Mouse (Mus musculus): ENCODE measurements around the gene Foxq1.

The Foxq1 gene

DNA sequence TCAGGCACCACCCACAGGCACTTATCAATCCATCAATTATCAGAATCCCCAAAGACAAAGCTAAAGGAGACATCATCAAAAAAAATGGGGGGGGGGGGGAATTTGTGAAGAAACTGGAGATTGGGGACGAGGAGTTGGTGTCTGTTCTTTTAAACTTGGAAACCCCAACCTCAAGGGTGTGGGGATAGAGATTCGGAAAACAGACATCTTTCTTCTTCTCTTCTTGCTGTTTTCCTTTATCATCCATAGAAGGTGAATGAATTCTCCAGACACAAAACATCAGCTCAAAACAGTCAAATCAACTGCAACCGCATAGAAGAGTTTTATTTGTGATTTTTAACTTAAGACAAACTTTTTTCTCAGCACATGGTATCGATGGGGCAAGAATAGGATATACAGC lies at the start of gene Foxq1:
Foxq1 (plus strand) TSS at position 301 of the 400 bp plus-strand sequence.
- no peak for DNase-seq (ENCODE audit: low read depth, low spot score)

DNA sequence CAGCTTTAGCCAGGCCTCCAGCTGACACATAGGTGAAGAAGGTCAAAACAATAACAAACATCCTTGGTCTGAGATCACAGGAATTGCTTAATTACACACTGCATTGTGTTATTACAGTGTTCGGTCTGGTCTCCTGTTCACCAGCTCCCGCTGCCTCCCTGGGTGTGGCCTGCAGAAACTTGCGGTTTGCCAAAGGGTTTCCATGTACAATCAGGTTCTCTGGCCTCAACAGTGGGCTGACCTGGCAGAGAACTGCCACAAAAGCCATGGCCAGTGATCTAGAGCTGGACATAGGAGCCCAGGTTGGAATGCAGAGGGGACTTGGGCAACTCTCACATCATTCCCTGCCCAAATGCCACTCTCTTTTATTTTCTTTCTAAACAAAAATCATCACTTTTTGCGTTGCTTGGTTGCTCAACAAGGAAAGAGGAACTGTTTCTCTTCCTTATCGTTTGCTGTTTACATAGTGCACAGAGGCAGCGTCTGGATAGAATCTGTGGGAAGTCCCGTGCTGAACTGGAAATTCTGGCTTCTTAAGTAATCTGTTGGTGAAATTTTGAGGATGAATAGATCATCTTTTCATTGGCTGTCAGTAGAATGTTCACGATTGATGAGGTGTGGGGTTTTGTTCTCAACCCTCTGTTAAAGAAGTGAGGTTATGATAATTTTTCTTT lies 49.3 kb upstream of the Foxq1 start:
- DNase-seq (ENCODE audit: low read depth, low spot score), result no peak

DNA sequence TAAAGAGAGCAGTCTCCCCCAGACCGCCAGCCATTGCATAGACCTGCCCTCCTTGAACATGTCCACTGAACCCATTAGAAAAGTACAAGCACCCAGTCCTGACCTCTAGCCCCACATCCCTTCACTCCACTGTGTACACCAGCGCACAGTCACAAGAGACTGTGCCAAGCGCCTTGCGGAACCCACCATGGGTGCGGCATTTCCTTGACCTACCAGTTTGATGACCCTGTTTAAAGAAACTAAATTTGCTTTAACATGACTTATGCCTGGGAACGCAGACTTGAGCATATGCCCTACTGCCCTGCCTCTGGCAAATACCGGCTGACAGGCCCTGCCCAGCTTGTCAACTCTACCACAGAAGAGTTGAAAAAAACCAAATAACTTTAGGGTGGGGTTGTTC lies 40.7 kb upstream of the Foxq1 start:
- DNase-seq (ENCODE audit: low read depth, low spot score), result no peak

DNA sequence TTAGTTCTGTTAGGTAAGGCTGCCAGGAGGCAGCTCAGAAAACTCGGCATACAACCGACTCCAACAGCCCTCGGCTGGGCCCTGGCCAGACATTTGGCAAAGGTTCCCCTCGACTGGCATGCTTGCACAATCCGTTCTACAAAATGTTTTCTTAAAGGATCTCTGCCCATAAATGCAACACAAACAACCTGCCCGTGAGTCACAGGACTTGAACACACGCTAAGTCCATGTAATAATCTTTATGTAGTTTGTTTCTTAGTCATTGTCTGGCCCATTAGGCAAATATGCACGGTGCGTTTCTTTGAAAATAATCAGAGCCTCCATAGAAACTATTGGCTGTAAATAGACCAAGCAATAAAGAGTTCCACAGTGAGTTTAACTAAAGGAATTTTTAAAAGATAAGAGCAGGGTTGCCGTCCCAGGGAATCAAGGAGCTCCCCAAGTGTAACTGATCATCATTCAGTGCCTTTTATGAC lies 37.5 kb upstream of the Foxq1 start:
- no peak for DNase-seq (ENCODE audit: low read depth, low spot score)

DNA sequence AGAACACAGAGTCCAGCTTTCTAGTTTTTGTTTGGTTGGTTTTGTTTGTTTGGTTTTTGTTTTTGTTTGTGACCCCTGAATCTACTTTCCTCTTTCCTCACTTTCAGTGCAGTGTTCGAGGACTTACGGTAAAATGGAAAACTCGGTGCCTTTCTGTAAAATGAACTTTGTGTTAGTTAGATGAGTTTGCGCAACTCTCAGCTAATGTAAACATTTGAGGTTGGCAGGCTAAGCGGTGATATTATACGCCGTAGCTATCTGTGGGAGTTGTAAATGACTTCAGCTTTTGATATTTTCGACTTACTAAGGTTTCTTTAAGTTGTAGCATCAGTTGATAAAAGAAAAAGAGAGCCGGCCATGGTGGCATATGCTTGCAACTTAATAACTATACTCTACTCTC lies 37.0 kb upstream of the Foxq1 start:
- DNase-seq (ENCODE audit: low read depth, low spot score), result no peak

DNA sequence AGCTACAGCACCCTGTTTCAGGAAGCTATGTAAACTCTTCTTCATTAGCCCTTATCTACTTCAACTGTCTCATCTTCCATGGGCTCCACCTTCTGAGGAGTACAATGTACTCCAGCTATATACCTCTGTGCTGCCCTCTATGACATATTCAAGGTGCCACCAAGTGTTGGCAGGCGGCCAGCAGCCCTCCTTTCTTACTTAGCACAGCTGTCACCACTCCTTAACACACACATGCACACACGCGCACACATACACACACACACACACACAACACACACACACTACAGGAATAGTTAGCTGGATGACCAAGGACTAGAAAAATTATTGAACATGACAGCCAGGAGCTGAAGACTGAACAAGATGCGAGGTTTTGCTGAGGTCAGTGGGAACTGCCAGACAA lies 31.0 kb upstream of the Foxq1 start:
- no peak for DNase-seq (ENCODE audit: low read depth, low spot score)

DNA sequence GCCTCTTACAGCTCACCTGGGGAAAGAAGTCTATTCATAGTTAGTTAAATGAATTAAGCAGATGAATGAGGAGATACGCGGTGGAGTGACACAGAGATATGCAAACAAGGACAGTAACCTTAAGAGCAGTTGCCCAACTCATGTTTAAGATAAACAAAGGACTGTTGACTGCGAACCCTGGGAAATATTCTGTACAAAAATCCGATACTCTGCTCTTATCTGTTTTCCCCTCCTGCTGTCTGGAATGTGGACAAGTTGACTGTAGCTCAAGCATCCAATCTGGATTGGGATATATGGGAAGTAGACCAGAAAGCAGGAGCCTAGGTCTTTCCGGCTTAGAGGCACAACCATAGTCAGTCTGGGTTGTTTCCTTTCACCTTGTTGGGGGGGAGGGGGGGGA lies 24.7 kb upstream of the Foxq1 start:
- DNase-seq (ENCODE audit: low read depth, low spot score), result no peak

DNA sequence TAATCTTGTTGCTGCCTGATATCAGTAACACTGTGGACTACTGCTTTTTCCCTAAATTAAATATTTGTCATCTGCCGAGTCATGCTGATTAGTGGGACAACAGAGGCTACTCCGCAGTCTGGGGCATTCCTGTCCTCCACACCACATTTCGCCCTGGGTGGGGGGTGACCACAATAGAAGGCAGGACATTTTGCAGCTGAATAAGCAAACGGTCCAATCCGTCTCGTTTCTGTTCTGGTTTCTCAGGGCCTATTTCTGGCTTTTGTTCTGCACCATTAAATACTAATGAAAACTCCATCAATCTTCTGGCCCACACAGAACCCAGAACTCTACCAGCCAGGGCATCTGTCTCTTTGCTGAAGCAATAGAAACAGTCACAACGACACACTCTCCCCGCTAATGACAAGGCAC lies 24.3 kb upstream of the Foxq1 start:
- DNase-seq (ENCODE audit: low read depth, low spot score), result no peak

DNA sequence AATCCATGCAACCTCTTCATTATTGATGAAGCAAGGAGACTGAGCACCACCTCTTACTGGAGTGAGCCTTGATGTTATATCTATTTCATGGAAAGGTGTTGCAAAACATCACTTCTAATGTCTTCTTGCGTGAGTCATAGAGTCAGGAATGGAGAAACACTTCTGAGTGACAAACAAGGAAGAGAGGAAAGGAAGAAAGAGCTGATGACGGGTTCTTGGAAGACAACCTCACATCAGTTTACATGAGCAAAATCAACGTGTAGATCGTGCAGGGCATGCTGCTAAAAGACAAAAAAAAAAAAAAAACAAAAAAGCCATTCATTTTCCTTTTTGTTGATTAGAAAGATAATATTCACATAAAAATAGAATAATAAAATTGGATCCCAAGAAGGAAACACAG lies 21.2 kb upstream of the Foxq1 start:
- DNase-seq (ENCODE audit: low read depth, low spot score), result no peak

DNA sequence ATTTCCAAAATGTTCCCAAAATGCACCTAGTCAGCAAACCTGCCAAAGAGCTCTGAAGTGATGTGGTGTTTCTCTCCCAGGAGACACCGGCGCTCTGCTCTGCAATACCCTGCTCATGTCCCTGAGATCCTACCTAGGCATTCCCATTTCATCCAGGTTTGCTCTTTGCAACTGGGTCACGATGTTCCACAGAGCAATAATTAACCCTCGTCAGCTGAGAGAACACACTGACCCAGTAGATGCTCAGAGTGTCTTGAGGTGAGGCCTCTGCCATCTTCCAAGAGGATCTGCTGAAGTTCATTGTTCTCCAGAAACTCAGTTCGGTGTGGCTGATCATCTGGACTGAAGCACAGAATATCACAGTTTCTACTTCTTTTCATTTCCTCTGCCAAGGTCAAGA lies 12.9 kb upstream of the Foxq1 start:
- no peak for DNase-seq (ENCODE audit: low read depth, low spot score)

DNA sequence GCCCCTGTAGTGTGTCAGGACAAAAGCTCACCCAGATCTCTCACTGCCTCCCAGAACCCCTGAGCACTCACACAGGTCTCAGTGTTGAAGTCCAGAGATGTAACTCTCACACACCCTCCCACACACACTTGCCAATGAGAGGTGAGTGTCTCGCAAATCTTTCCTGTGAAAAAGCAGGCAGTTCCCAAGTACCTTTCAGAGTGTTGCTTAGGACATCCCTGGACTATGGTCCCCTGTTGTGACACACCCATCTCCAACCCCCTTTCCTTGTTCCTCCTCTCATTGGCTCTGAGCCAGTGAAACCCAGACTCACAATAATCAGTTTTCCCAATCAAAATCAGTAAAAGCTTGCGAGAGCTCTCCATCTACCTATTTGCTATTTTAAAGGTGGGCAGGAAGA lies 9.2 kb upstream of the Foxq1 start:
- DNase-seq (ENCODE audit: low read depth, low spot score), result no peak

DNA sequence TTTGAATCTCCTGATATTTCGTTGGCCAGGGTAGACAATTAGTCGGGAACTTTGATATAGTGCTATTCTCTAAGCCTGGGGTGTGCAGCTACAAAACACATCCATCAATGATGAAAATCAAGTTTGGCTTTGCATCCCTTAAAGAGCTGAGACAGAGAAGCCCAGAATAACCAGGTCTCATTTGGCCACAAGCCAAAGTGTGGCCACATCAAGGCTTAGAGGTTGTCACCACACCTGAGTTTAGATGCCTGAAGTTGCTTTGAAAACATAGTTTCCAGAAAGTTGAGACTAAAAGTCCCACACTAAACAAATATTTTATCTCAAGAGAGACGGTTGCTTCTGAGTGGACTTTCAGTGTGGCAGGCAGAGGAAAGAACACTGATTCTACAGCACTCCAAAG lies 8.7 kb upstream of the Foxq1 start:
- DNase-seq (ENCODE audit: low read depth, low spot score), result no peak

DNA sequence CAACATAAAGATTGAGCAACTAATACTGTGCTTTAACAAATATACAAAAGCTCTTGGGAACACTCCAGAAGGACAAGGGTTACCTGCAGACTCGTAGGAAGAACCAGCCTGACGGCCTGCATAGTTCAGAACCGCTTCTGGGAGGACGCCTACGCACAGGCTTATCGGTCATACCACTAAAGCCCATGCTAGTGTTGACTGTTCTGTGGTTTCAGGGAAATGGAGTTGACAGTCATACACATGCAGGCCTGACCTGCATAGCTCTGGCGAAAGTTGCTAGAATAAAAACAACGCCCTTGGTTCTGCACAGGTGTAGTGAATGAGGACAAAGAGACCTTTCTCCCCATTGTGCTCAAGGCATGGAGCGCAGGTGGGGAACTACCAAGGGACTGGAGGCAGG lies 8.3 kb upstream of the Foxq1 start:
- no peak for DNase-seq (ENCODE audit: low read depth, low spot score)

DNA sequence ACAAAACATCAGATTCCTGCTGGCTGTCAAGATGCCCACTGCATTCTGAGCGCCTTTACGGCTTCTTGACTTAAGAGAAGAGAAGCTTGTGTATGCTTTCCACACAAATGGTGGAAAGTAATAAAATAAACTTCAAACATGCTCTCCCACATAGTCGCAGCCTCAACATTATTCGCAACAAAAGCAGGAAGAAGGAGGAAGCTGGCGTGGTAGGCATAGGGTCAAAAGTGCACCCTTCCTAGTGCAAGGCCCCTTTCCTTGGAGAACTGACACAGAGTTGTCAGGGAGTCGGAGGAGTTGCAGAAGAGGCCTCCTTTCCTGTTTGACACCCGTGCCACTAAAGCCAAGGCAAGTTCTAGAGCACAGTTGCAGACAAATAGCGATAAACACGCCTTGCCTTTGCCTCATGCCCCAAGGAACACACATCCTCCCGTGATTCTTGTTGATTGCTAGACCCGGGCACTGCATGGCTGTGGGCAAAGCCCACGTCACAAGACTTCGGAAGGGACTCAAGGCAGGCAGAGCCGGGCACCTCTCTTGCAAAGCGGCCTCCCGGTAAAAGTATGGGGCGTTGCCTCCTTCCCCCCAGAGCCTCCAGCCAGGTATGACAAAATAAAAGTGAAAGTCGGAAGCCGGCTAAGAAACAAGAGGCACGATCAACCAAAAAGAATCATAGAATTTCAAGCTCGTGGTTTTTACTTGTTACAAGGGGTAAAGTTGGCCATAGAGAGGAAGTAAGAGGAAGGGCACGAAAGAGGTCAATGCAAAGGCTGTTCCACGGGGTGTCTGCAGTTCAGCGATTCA lies 1.2 kb downstream of the Foxq1 start:
- DNase-seq (ENCODE audit: low read depth, low spot score), result no peak

DNA sequence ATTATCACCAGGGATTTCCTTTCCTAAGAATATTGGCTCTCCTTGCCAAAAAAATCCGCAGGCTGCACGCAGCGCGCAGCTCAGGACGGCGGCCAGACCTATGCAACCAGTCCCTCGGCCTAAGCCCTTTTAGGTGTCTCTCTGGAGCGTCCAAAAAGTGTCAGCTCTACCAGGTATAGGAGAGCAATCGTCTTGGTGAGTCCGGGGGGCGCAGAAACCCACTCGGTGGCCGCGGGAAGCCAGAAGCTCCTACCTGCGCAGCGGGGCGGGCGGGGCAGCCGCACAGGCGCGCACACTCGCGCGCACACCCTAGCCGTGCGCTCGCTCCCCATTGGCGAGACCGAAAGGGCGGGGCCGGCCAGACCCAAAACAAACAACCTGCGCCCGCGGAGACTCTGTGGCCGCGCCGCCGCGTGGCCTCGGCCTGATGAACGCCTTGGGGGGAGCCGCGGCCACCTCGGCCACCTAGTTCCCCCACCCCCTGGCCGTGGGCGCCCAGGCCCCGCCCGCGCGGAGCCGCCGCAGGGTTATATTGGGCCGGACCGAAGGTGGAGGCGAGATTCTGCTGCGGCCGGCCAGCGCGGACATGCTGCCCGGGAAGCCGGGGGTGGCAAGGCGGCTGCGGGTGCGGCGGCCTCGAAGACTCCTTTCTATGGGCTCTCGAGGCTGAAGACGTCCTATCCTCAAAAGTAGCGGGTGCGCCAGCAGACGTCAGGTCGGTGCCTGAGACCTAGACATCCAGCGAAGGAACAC lies 2.0 kb downstream of the Foxq1 start:
- DNase-seq (ENCODE audit: low read depth, low spot score), result peak; percentile 49

DNA sequence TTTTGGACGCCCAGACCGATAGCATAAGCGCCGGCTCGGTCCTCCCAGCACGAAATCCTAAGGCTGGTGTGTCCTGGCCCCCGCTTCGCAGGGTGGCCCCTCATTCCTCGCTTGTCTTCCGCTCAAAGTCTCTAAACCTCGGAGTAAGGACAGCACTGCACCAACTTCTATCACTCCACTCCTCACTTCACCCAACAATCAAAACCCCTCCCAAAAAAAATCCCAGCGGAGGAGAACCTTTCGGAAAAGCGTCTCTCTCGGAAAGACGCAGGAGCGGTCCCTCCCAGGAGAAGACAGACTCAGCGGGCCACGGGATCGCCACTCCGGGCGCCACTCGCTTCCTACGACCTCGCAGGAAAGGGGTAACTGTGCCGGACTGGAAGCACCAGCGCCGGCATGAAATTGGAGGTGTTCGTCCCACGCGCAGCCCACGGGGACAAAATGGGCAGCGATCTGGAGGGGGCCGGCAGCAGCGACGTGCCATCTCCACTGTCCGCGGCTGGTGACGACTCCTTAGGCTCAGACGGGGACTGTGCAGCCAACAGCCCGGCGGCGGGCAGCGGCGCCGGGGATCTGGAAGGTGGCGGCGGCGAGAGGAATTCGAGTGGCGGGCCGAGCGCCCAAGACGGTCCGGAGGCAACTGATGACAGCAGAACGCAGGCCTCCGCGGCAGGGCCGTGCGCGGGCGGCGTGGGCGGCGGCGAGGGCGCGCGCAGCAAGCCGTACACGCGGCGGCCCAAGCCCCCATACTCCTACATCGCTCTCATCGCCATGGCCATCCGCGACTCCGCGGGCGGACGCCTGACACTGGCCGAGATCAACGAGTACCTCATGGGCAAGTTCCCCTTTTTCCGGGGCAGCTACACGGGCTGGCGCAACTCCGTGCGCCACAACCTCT lies 2.8 kb downstream of the Foxq1 start, which contains the start of gene A530084C06Rik:
A530084C06Rik (minus strand) TSS at position 813 of the 898 bp plus-strand sequence.
- peak; percentile 11 for DNase-seq (ENCODE audit: low read depth, low spot score)

DNA sequence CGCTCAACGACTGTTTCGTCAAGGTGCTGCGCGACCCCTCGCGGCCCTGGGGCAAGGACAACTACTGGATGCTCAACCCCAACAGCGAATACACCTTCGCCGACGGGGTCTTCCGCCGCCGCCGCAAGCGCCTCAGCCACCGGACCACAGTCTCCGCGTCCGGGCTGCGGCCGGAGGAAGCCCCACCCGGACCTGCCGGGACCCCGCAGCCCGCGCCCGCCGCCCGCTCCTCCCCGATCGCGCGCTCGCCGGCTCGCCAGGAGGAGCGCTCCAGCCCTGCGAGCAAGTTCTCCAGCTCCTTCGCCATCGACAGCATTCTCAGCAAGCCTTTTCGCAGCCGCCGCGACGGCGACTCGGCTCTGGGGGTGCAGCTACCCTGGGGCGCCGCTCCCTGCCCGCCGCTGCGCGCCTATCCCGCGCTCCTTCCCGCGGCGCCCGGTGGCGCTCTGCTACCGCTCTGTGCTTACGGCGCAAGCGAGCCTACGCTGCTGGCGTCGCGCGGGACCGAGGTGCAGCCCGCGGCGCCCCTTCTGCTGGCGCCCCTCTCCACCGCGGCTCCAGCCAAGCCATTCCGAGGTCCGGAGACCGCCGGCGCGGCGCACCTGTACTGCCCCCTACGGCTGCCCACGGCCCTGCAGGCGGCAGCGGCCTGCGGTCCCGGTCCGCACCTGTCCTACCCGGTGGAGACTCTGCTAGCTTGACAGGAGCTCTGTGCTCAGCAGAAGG lies 3.6 kb downstream of the Foxq1 start:
- DNase-seq (ENCODE audit: low read depth, low spot score), result peak; percentile 67

DNA sequence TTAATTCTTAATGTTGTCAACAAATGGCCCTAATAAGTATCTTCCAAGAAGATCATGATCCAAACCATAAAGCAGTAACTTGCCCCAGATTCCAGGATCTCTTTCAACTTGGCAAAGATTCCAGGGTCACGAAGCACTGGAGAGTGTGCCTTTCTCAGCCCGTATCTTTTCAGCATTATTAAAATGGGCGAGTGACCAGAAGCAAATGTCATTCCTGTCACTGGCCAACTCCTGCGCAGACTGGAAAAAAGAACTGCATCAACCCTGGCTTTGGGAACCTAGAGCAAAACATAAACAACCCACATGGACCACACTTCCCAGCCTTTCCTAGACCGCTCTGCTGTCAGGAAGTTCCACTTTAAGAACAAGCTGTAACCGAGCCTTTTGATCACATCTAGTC lies 8.5 kb downstream of the Foxq1 start:
- no peak for DNase-seq (ENCODE audit: low read depth, low spot score)

DNA sequence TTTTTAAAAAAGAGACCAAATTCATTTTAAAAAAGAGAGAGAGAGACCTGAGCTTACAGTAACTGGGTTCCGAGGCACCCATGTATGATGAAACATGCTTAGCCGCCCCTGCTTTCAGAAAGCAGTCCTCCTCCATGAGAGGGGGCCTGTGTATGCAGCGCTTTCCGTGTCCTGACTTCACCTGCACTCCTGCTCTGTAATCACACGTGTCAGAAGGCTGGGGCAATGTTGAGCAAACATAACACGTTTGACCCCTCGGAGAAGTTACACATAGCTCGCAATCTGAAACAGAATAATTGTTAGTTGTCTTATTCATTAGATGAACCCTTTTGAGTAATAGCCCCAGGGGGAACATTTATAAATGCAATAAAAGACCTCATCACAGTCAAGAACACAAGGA lies 11.2 kb downstream of the Foxq1 start:
- no peak for DNase-seq (ENCODE audit: low read depth, low spot score)

DNA sequence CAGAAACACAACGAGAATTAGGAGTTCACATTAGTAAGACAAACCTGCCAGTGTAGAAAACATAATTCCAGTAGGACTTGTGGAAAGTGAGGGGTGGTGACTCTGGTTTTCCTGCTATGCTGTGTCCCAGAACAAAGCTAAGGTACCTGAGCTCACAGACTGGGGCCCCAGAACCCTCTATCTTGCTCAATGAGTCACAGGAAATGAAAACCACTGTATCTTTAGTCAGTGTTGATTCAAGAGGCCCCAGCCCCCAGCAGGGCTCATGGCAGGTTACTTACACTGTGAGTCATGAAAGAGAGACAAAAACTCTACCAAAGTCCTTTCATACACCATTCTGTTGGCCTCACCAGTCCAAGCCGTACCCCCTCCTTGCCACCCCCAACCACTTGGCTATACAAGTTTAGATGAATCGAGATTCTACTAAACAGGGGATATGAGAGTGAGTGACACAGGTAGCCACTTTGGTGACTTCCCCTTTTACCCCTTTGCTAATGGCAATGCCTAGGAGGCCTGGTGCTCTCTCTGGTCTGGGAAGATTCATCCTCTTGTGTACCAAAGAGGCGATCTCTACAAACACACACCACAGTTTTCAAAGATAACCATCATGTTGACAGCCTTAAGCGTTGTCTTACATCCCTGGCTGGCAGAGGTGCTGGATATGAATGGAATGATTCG lies 11.8 kb downstream of the Foxq1 start:
- DNase-seq (ENCODE audit: low read depth, low spot score), result no peak

Measured in ES-CJ7 (cell line).